Mouse (Mus musculus): ENCODE results near the gene Id3. TPM values are rescaled to one million over a fixed set of nuclear protein-coding genes. Genes with fewer than 3 reads are reported as not detected.

The Id3 gene
- total and polyA plus RNA-seq, 3 experiments = 56.8 to 120 (median 58.8) TPM

GRCm38 (mm10) chr4:136167701-136168100 lies 24.4 kb downstream of the Id3 start:
- no peak for TF ChIP-seq EP300 (IDR thresholded peaks at IDR 0.05; ENCODE audit: insufficient read depth, low read depth, low read length)
- no peak for TF ChIP-seq CTCF (IDR thresholded peaks at IDR 0.05)
- TF ChIP-seq POLR2A (IDR thresholded peaks at IDR 0.05; ENCODE audit: insufficient read depth, low read depth, low read length) = no peak
- H3K79me2 ChIP-seq (replicated peaks; ENCODE audit: control insufficient read depth, insufficient read depth, low read length) = no peaks in the 10 kb centered on the region

GRCm38 (mm10) chr4:136170401-136170800 lies 27.1 kb downstream of the Id3 start:
- Histone ChIP-seq H3K79me2 (replicated peaks; ENCODE audit: control insufficient read depth, insufficient read depth, low read length) (no peaks in the 10 kb centered on the region), H3K27me3 (ENCODE audit: control insufficient read depth, insufficient read depth, low read length) (no peaks in the 10 kb centered on the region), H3K9ac (ENCODE audit: low read depth, low read length) (no peak overlapping the region), H3K36me3 (ENCODE audit: control insufficient read depth, insufficient read depth, low read length) (no peaks in the 10 kb centered on the region), H3K27ac (no peak overlapping the region), H3K4me3 (no peak overlapping the region), H3K4me1 (ENCODE audit: control insufficient read depth, insufficient read depth, low read length) (no peaks in the 10 kb centered on the region; the same call in 1 of the 2 replicates)
- 89% methylated on average over 4 of the region's 4 CpGs for WGBS
- no peak for DNase-seq
- no peak for TF ChIP-seq CTCF (IDR thresholded peaks at IDR 0.05)
- no peak for TF ChIP-seq EP300 (IDR thresholded peaks at IDR 0.05; ENCODE audit: insufficient read depth, low read depth, low read length)
- no peak for TF ChIP-seq POLR2A (IDR thresholded peaks at IDR 0.05; ENCODE audit: insufficient read depth, low read depth, low read length)
- intact Hi-C loops (cut with DNase I) = no loop called here

More at GRCm38 (mm10) chr4:136167701-136168100, 24.4 kb downstream of the Id3 start:
- intact Hi-C loops (cut with DNase I) = no loop called here
- H3K9ac ChIP-seq (ENCODE audit: low read depth, low read length) = no peak overlapping the region
- no peak overlapping the region for H3K27ac ChIP-seq
- no peak overlapping the region for H3K4me3 ChIP-seq
- H3K27me3 ChIP-seq (ENCODE audit: control insufficient read depth, insufficient read depth, low read length) = no peaks in the 10 kb centered on the region
- 71% methylated on average over 3 of the region's 3 CpGs for WGBS
- DNase-seq = no peak
- no peaks in the 10 kb centered on the region; the same call in 1 of the 2 replicates for H3K4me1 ChIP-seq (ENCODE audit: control insufficient read depth, insufficient read depth, low read length)
- no peaks in the 10 kb centered on the region for H3K36me3 ChIP-seq (ENCODE audit: control insufficient read depth, insufficient read depth, low read length)

- H3K79me2 ChIP-seq (replicated peaks; ENCODE audit: control insufficient read depth, insufficient read depth, low read length) = no peaks in the 10 kb centered on the region
- no peak overlapping the region for H3K9ac ChIP-seq (ENCODE audit: low read depth, low read length)
- H3K36me3 ChIP-seq (ENCODE audit: control insufficient read depth, insufficient read depth, low read length) = no peaks in the 10 kb centered on the region
- TF ChIP-seq EP300 (IDR thresholded peaks at IDR 0.05; ENCODE audit: insufficient read depth, low read depth, low read length) = no peak
- no peak for TF ChIP-seq POLR2A (IDR thresholded peaks at IDR 0.05; ENCODE audit: insufficient read depth, low read depth, low read length)
- TF ChIP-seq CTCF (IDR thresholded peaks at IDR 0.05) = no peak
- intact Hi-C loops (cut with DNase I) = no loop called here
- H3K4me1 ChIP-seq (ENCODE audit: control insufficient read depth, insufficient read depth, low read length) = no peaks in the 10 kb centered on the region; the same call in 1 of the 2 replicates
- DNase-seq = no peak
- no peaks in the 10 kb centered on the region for H3K27me3 ChIP-seq (ENCODE audit: control insufficient read depth, insufficient read depth, low read length)
- H3K27ac ChIP-seq = no peak overlapping the region; the same call in 1 of the 2 replicates
- peak overlapping the region; percentile 67 for H3K4me3 ChIP-seq
- WGBS = 34% methylated on average over 12 of the region's 12 CpGs
Observed at GRCm38 (mm10) chr4:136171455-136171854, 28.2 kb downstream of the Id3 start.

- H3K4me1 ChIP-seq (ENCODE audit: control insufficient read depth, insufficient read depth, low read length) = no peaks in the 10 kb centered on the region; the same call in 1 of the 2 replicates
- peak; percentile 77 to 78 for DNase-seq
- H3K4me3 ChIP-seq = peak within 1 kb of the TSS; percentile 67
- peak within 1 kb of the TSS; percentile 65 for H3K9ac ChIP-seq (ENCODE audit: low read depth, low read length)
- peak within 1 kb of the TSS; percentile 65 for H3K27ac ChIP-seq
- H3K79me2 ChIP-seq (replicated peaks; ENCODE audit: control insufficient read depth, insufficient read depth, low read length) = no peaks in the 10 kb centered on the region
- H3K27me3 ChIP-seq (ENCODE audit: control insufficient read depth, insufficient read depth, low read length) = no peaks in the 10 kb centered on the region
- intact Hi-C loops (cut with DNase I) = no loop called here
- H3K36me3 ChIP-seq (ENCODE audit: control insufficient read depth, insufficient read depth, low read length) = no peaks in the 10 kb centered on the region
- 0 out of 2 replicates have a peak, but pooled peaks have one; percentile 9 for TF ChIP-seq CTCF (IDR thresholded peaks at IDR 0.05)
- 0 out of 2 replicates have a peak, but pooled peaks have one; percentile 30 for TF ChIP-seq EP300 (IDR thresholded peaks at IDR 0.05; ENCODE audit: insufficient read depth, low read depth, low read length)
- TF ChIP-seq POLR2A (IDR thresholded peaks at IDR 0.05; ENCODE audit: insufficient read depth, low read depth, low read length) = 0 out of 2 replicates have a peak, but pooled peaks have one; percentile 25
- under 1% methylated on average over 35 of the region's 35 CpGs for WGBS
Observed at GRCm38 (mm10) chr4:136172011-136172541, 28.8 kb downstream of the Id3 start, which contains the start of gene E2f2. Gene E2f2 (plus strand): TSS chr4:136172394.

- Histone ChIP-seq H3K27ac (no peak overlapping the region), H3K4me1 (ENCODE audit: control insufficient read depth, insufficient read depth, low read length) (peaks cover 3% of the 10 kb centered on the region)
Observed at GRCm38 (mm10) chr4:136172542-136173209, 29.4 kb downstream of the Id3 start.

GRCm38 (mm10) chr4:136173210-136173715 lies 30.0 kb downstream of the Id3 start:
- Histone ChIP-seq H3K27ac (no peak overlapping the region), H3K4me1 (ENCODE audit: control insufficient read depth, insufficient read depth, low read length) (peaks cover 3% of the 10 kb centered on the region), H3K9ac (ENCODE audit: low read depth, low read length) (peak overlapping the region; percentile 4), H3K36me3 (ENCODE audit: control insufficient read depth, insufficient read depth, low read length) (no peaks in the 10 kb centered on the region), H3K4me3 (peak overlapping the region; percentile 67), H3K27me3 (ENCODE audit: control insufficient read depth, insufficient read depth, low read length) (no peaks in the 10 kb centered on the region), H3K79me2 (replicated peaks; ENCODE audit: control insufficient read depth, insufficient read depth, low read length) (no peaks in the 10 kb centered on the region)
- intact Hi-C loops (cut with DNase I) = no loop called here
- no peak for DNase-seq
- TF ChIP-seq EP300 (IDR thresholded peaks at IDR 0.05; ENCODE audit: insufficient read depth, low read depth, low read length) = no peak
- no peak for TF ChIP-seq CTCF (IDR thresholded peaks at IDR 0.05)
- no peak for TF ChIP-seq POLR2A (IDR thresholded peaks at IDR 0.05; ENCODE audit: insufficient read depth, low read depth, low read length)
- 17% methylated on average over 14 of the region's 14 CpGs for WGBS

More at GRCm38 (mm10) chr4:136172542-136173209, 29.4 kb downstream of the Id3 start:
- DNase-seq = peak; percentile 71 to 74
- H3K4me3 ChIP-seq = peak overlapping the region; percentile 67
- under 1% methylated on average over 66 of the region's 67 CpGs for WGBS
- no peaks in the 10 kb centered on the region for H3K36me3 ChIP-seq (ENCODE audit: control insufficient read depth, insufficient read depth, low read length)
- intact Hi-C loops (cut with DNase I) = no loop called here
- no peaks in the 10 kb centered on the region for H3K79me2 ChIP-seq (replicated peaks; ENCODE audit: control insufficient read depth, insufficient read depth, low read length)
- TF ChIP-seq POLR2A (IDR thresholded peaks at IDR 0.05; ENCODE audit: insufficient read depth, low read depth, low read length) = no peak
- H3K27me3 ChIP-seq (ENCODE audit: control insufficient read depth, insufficient read depth, low read length) = no peaks in the 10 kb centered on the region
- peak overlapping the region; percentile 4 for H3K9ac ChIP-seq (ENCODE audit: low read depth, low read length)
